Mouse (Mus musculus): ENCODE measurements at regions not wholly inside any gene's neighbourhood (a gene's known extent, or its start where the extent isn't known, plus 50 kb on each side); places are given as distances from the start of the nearest gene placed in this dataset.

DNA sequence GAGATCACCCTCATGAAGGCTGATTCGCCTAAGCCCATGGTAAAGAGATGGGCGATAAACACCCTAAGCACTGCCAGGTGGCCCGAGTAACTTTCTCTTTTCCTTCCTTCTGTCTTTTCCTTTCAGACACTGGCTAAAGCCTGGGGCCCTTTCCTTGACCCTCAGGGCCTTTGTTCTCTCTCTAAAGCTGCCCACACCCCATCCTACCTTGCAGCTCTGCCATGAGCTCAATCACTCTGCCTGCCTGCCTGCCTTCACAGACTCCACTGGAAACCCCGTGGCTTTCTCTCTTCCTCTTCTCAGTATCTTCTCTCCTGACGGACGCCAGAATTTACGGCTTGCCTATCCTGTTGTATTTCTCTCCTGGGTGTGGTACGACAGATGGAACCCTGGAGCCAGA lies 145.1 kb upstream of the Jarid2 start:
- DNase-seq (ENCODE audit: low read depth), result no peak
- TF ChIP-seq CTCF (IDR thresholded peaks at IDR 0.05; ENCODE audit: borderline replicate concordance, extremely low read depth, insufficient read depth, insufficient read length) (no peak), POLR2A (IDR thresholded peaks at IDR 0.05; ENCODE audit: borderline replicate concordance, extremely low read depth, insufficient read depth, insufficient read length, poor library complexity, severe bottlenecking) (no peak)

- TF ChIP-seq CTCF (IDR thresholded peaks at IDR 0.05; ENCODE audit: borderline replicate concordance, extremely low read depth, insufficient read depth, insufficient read length) (no peak), POLR2A (IDR thresholded peaks at IDR 0.05; ENCODE audit: borderline replicate concordance, extremely low read depth, insufficient read depth, insufficient read length, poor library complexity, severe bottlenecking) (no peak)
Observed at GRCm38 (mm10) chr13:44584551-44584950, 144.7 kb upstream of the Jarid2 start.

GRCm38 (mm10) chr13:44587846-44588245 lies 141.4 kb upstream of the Jarid2 start:
- TF ChIP-seq CTCF (IDR thresholded peaks at IDR 0.05; ENCODE audit: borderline replicate concordance, extremely low read depth, insufficient read depth, insufficient read length) (no peak), POLR2A (IDR thresholded peaks at IDR 0.05; ENCODE audit: borderline replicate concordance, extremely low read depth, insufficient read depth, insufficient read length, poor library complexity, severe bottlenecking) (no peak)
- no peak for DNase-seq (ENCODE audit: low read depth)

More at GRCm38 (mm10) chr13:44584551-44584950, 144.7 kb upstream of the Jarid2 start:
- no peak for DNase-seq (ENCODE audit: low read depth)

- TF ChIP-seq CTCF (IDR thresholded peaks at IDR 0.05; ENCODE audit: borderline replicate concordance, extremely low read depth, insufficient read depth, insufficient read length) (no peak), POLR2A (IDR thresholded peaks at IDR 0.05; ENCODE audit: borderline replicate concordance, extremely low read depth, insufficient read depth, insufficient read length, poor library complexity, severe bottlenecking) (no peak)
- DNase-seq (ENCODE audit: low read depth), result no peak
Observed at GRCm38 (mm10) chr13:44594645-44595044, 134.6 kb upstream of the Jarid2 start.

- no peak for TF ChIP-seq CTCF (IDR thresholded peaks at IDR 0.05; ENCODE audit: borderline replicate concordance, extremely low read depth, insufficient read depth, insufficient read length)
- no peak for TF ChIP-seq POLR2A (IDR thresholded peaks at IDR 0.05; ENCODE audit: borderline replicate concordance, extremely low read depth, insufficient read depth, insufficient read length, poor library complexity, severe bottlenecking)
- DNase-seq (ENCODE audit: low read depth), result no peak
Observed at GRCm38 (mm10) chr13:44597666-44598065, 131.6 kb upstream of the Jarid2 start.

- no peak for TF ChIP-seq CTCF (IDR thresholded peaks at IDR 0.05; ENCODE audit: borderline replicate concordance, extremely low read depth, insufficient read depth, insufficient read length)
- no peak for TF ChIP-seq POLR2A (IDR thresholded peaks at IDR 0.05; ENCODE audit: borderline replicate concordance, extremely low read depth, insufficient read depth, insufficient read length, poor library complexity, severe bottlenecking)
- DNase-seq (ENCODE audit: low read depth), result no peak
Observed at GRCm38 (mm10) chr13:44601024-44601423, 128.2 kb upstream of the Jarid2 start.

- no peak for DNase-seq (ENCODE audit: low read depth)
- TF ChIP-seq CTCF (IDR thresholded peaks at IDR 0.05; ENCODE audit: borderline replicate concordance, extremely low read depth, insufficient read depth, insufficient read length), result no peak
- TF ChIP-seq POLR2A (IDR thresholded peaks at IDR 0.05; ENCODE audit: borderline replicate concordance, extremely low read depth, insufficient read depth, insufficient read length, poor library complexity, severe bottlenecking), result no peak
Observed at GRCm38 (mm10) chr13:44602658-44603057, 126.6 kb upstream of the Jarid2 start.

- DNase-seq (ENCODE audit: low read depth), result peak; percentile 71
- TF ChIP-seq POLR2A (IDR thresholded peaks at IDR 0.05; ENCODE audit: borderline replicate concordance, extremely low read depth, insufficient read depth, insufficient read length, poor library complexity, severe bottlenecking) (no peak), CTCF (IDR thresholded peaks at IDR 0.05; ENCODE audit: borderline replicate concordance, extremely low read depth, insufficient read depth, insufficient read length) (no peak)
Observed at GRCm38 (mm10) chr13:44607316-44608285, 121.7 kb upstream of the Jarid2 start.

GRCm38 (mm10) chr13:44608286-44608675 lies 121.0 kb upstream of the Jarid2 start:
- TF ChIP-seq POLR2A (IDR thresholded peaks at IDR 0.05; ENCODE audit: borderline replicate concordance, extremely low read depth, insufficient read depth, insufficient read length, poor library complexity, severe bottlenecking), result no peak
- TF ChIP-seq CTCF (IDR thresholded peaks at IDR 0.05; ENCODE audit: borderline replicate concordance, extremely low read depth, insufficient read depth, insufficient read length), result no peak
- no peak for DNase-seq (ENCODE audit: low read depth)

DNA sequence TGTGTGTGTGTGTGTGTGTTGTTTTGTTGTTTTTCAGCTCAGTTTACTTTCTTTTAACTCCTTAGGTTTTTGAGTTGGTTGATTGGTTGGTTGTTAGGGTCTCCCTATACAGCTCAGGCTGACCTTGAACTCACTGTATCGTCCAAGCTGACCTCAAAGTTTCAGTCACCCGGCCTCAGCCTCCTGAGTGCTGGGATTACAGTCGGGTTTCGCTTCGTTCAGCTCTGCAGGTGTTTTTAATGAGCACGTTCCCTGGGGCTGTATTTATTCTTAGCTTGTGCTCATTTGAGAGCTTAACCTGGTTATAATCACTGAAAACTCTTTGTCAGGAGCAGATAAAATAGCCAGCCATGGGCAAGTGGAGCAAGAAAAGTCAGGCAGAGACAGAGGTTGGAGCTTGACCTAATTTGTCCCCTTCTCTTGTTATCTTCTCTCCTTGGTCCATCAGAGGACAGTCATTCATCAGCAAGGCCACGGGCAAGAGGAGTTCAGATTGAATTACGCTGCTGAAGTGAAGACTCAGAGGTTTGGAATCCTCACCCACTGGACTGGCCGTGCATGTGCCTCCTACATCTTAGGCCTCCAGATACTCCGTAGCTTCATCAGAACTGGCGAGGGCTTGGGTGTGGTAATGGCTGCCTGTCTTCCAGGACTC lies 120.5 kb upstream of the Jarid2 start:
- no peak for TF ChIP-seq CTCF (IDR thresholded peaks at IDR 0.05; ENCODE audit: borderline replicate concordance, extremely low read depth, insufficient read depth, insufficient read length)
- no peak for TF ChIP-seq POLR2A (IDR thresholded peaks at IDR 0.05; ENCODE audit: borderline replicate concordance, extremely low read depth, insufficient read depth, insufficient read length, poor library complexity, severe bottlenecking)
- DNase-seq (ENCODE audit: low read depth), result no peak

DNA sequence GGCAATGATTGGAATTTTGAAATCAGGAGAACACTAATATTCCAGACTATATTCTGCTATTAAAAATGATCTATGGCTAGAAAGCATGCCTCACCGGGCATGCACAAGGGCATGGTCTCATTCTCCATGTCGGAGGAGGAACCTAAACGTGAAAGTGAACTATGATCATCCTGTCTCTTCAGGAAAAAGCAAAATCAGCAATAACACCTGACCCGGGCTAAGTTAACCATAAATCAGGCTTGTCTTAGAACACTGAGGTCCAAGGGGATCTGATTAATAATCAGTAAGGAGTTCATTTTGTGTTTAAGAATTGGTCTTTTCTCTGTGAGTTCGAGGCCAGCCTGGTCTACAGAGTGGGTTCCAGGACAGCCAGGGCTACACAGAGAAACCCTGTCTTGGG lies 119.7 kb upstream of the Jarid2 start:
- DNase-seq (ENCODE audit: low read depth), result no peak
- TF ChIP-seq POLR2A (IDR thresholded peaks at IDR 0.05; ENCODE audit: borderline replicate concordance, extremely low read depth, insufficient read depth, insufficient read length, poor library complexity, severe bottlenecking), result no peak

Data from brain, embryonic 14.5 days (tissue).